Mouse (Mus musculus) gastrocnemius, postnatal 4 days (tissue): ENCODE data around the gene Hdac7. TPM values are rescaled to one million over a fixed set of nuclear protein-coding genes. Genes with fewer than 3 reads are reported as not detected.

ENCODE experiments used
- DNase-seq, 2 experiments: peaks; one replicate each; pipeline ENCODE4 v3.0.0; 2021 to 2022; ENCODE audit warnings: low spot score in 2 of 2, mixed read lengths in 2 of 2
- total RNA-seq, 2 experiments: library from RNA; stranded (reverse); gene quantifications; 2 replicates each; pipeline ENCODE4 v1.2.3; 2021

Hdac7 gene
- total RNA-seq, 2 experiments from 2014 or later: 53.6 to 57.9 TPM

DNA sequence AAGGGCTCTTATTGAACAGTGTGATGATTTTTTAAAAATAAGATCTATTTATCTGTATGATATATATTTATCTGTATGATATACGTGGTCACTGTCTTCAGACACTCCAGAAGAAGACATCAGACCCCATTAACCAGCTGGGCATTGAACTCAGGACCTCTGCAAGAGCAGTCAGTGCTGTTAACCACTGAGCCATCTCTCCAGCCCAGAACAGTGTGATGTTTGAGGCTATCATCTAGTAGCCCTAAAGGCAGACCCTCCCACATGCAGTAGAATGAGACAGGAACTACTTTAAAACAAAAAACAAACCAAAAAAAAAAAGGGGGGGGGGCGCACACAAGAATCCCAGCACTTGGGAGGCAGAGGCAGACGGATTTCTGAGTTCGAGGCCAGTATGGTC lies 96.8 kb downstream of the Hdac7 start:
- DNase-seq: no peak

DNA sequence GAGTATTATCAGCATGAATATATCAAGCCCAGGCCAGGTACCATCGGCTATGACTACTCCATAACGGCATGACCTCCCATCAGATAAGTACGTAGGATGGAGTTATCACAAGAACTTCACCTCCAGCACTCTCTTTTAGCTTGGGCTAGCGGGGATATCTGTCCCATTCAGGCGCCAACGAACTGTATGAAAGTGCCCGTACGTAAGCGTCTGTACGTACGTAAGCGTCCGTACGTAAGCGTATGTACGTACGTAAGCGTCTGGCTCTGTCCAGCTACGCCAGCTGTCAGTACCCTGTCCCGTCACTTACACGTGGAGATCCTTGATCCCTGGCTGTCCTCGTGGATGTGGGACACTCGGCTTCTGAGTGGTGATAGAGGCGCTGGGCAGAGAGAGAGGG lies 97.6 kb downstream of the Hdac7 start:
- DNase-seq: no peak

DNA sequence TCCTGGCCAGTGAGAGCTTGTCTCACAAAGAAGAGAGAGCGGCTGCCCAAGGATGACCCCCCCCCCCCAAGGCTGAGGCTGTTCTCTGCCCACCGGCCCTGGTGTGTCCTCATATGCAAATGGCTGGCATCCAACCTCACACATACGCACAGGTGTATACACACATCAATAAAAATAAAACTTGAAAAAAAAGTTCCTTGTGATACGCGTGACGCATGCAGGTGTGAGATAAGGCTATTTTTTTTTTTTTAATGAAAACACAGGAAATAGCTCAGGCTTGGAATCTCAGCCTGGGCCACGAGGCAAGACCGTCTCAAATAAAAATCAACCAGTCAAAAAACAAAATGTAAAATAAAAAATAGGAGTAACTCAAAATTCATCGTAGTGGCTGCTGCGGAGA lies 98.0 kb downstream of the Hdac7 start:
- no peak for DNase-seq

DNA sequence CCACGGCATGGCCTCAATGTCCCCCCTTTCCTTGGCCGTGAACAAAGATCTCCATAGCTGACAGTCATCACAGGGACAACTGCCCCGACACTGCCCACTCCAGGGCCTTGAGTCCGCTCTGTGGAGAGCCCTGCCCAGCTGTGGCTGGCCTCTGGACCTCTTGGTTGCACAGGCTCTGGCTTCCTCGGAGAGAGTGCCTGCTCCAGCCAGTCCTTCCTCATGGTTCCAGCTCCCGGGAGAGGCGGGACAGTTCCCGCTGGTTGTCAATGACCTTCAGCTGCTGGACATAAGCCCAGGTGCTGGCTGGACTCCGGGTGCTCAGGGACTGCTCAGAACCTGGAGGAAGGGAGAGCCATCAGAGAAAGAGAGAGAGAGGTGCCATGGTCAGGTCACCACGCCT lies 99.0 kb downstream of the Hdac7 start:
- peak in 1 of 2 experiments; percentile 39 for DNase-seq

DNA sequence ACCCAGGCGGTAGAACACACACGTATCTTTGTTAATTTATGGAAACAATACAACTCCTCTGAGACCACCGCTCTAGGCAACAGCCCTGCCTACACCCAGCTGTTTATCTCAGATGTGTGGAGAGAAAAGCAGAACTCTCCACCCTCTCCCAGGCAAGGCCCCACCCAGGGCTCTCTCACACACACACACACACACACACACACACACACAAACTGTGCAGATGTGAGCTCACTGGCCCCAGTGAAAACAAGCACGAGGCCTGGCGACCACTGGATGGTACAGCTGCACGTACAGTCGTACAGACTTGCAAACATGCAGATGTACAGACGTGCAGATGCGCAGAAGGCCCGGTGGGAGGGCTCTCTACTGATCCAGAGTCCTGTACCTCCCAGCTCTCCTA lies 99.4 kb downstream of the Hdac7 start:
- peak in 1 of 2 experiments; percentile 56 for DNase-seq

DNA sequence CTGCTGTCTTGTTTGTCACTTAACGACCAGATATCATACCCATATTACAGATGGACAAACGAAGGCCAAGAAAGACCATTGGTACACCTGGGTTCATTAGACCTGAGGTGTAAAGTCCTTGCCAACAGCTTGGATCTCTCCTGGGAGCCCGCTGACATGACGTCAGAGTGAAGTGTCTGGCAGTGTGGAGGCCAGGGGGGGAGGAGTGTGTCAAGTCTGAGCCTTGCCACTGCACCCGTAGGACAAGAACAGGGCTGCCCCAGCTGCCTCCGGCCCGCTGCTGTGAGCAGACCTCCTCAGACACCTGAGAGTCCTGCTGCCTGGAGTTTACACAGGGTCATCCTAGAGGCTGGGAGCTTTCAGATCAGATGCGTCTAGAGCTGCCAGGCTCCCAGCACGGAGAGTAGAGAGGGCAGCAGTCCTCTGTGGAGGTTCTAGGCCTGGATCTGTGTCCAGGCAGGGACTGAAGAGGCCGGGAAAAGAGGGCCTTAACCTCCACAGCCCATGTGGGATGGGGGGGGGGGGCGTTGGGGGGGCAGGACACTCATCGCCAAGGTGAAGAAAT lies 100.3 kb downstream of the Hdac7 start:
- no peak for DNase-seq

DNA sequence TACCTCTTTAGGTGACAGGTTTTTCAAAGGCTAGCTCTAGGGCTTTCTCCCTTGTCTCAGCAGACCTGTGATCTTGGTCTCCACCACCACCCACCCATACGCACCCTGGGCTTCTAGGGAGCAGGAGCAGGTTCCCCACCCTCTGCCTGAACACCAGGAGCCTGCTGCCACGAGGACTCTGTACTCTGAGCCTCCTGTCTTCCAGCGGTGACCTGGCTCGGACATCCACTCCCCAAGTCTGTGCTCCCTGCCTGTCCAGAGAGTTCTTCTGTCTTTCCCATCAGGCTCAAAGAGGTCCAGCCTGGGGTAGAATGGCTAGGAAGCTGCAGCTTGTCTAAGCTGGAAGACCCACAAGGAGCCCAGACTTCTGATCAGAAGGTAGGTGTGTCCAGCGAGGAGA lies 101.1 kb downstream of the Hdac7 start:
- DNase-seq: no peak

Other genes with a start within 250 kb of the Hdac7 start
- gene Rpap3, start 138.7 kb downstream of the Hdac7 start, total RNA-seq: 10 to 100 TPM; 15.2 to 15.7 TPM
- under 1 TPM; 0.74 to 0.86 TPM for gene Endou, start 113.2 kb downstream of the Hdac7 start, total RNA-seq
- gene Rapgef3, start 76.5 kb downstream of the Hdac7 start, total RNA-seq: 10 to 100 TPM in 1 of 2 experiments, 1 to 10 TPM in 1; 9.4 to 11.0 TPM
- gene Slc48a1, start 66.0 kb downstream of the Hdac7 start, total RNA-seq: 10 to 100 TPM; 32.6 to 35.4 TPM
- under 1 TPM; 0.15 to 0.47 TPM for gene Vdr, start 66.1 kb upstream of the Hdac7 start, total RNA-seq
- gene Tmem106c, start 119.7 kb upstream of the Hdac7 start, total RNA-seq: 10 to 100 TPM; 22.6 to 23.0 TPM
- 10 to 100 TPM; 20.0 to 36.3 TPM for gene Col2a1, start 160.2 kb upstream of the Hdac7 start, total RNA-seq
- 100 to 1,000 TPM; 776 to 786 TPM for gene Pfkm, start 248.1 kb upstream of the Hdac7 start, total RNA-seq
- gene Senp1, start 249.2 kb upstream of the Hdac7 start, total RNA-seq: 10 to 100 TPM; 17.7 to 21.7 TPM